Mouse (Mus musculus): ENCODE data around the gene Erbb4. TPM values are rescaled to one million over a fixed set of nuclear protein-coding genes. Genes with fewer than 3 reads are reported as not detected.
A peak's percentile ranks its signal among the peaks of the same experiment; 100 is the strongest.

Erbb4 gene
- polyA plus RNA-seq, 1 experiment from 2014 or later = 0.21 TPM

DNA sequence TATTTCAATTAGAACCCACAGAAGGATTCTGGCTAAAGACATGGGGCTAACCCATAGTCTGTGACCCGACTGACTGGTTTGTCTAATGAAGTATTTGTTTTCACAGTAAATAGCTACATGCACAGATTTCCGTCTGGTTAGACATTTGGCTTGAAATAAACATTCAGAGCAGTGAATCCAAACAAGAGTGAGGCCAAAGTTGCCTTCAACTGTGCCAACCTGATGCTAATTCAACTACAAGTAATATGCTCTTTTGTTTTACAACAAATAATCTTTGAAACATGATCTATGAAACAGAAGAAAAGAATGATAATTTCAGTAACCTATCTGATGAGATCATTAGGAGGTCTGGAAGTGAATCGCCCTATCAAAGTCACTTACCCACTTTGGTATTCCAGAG lies 106.5 kb downstream of the Erbb4 start:
- Histone ChIP-seq H3K9ac (ENCODE audit: low read length) (no peak overlapping the region), H3K27ac (replicated peaks; ENCODE audit: low read depth, low read length) (no peak overlapping the region), H3K27me3 (ENCODE audit: control insufficient read depth, insufficient read depth, low read length) (no peaks in the 10 kb centered on the region), H3K36me3 (ENCODE audit: control insufficient read depth, insufficient read depth, low read length) (no peaks in the 10 kb centered on the region), H3K9me3 (ENCODE audit: control insufficient read depth, low read length) (no peaks in the 10 kb centered on the region), H3K4me2 (ENCODE audit: low read depth, severe bottlenecking) (no peak overlapping the region), H3K4me3 (ENCODE audit: low read depth, low read length) (no peak overlapping the region), H3K4me1 (ENCODE audit: control insufficient read depth, insufficient read depth, low read length) (no peaks in the 10 kb centered on the region)
- ATAC-seq (ENCODE audit: insufficient number of reproducible peaks, low FRiP score, low TSS enrichment, low read depth) = no peak
- no peak for DNase-seq (ENCODE audit: low spot score)
- 79% methylated on average over 3 of the region's 3 CpGs for WGBS

DNA sequence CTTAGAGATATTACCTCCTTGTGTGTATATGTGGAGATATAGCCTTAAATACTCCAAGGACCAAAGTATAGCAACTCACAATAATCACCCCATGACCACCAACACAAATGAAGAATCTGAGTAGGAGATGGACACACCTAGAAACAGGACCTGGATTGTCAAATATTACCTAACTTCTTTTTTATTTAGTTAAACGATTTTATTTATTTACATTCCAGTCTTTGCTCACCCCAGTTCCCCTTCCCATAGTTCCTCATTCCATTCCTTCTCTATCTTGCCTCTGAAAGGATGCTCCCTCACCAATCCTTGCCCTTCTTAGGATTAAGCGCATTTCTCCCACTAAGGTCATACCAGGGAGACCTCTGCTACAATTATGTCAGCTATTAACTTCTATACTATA lies 128.6 kb downstream of the Erbb4 start:
- Histone ChIP-seq H3K4me3 (ENCODE audit: low read depth, low read length) (no peak overlapping the region), H3K9me3 (ENCODE audit: control insufficient read depth, low read length) (no peaks in the 10 kb centered on the region), H3K27ac (replicated peaks; ENCODE audit: low read depth, low read length) (no peak overlapping the region), H3K4me1 (ENCODE audit: control insufficient read depth, insufficient read depth, low read length) (no peaks in the 10 kb centered on the region), H3K4me2 (ENCODE audit: low read depth, severe bottlenecking) (no peak overlapping the region), H3K36me3 (ENCODE audit: control insufficient read depth, insufficient read depth, low read length) (no peaks in the 10 kb centered on the region), H3K9ac (ENCODE audit: low read length) (no peak overlapping the region), H3K27me3 (ENCODE audit: control insufficient read depth, insufficient read depth, low read length) (no peaks in the 10 kb centered on the region)
- WGBS = 89% methylated on average over 2 of the region's 2 CpGs
- no peak for DNase-seq (ENCODE audit: low spot score)
- ATAC-seq (ENCODE audit: insufficient number of reproducible peaks, low FRiP score, low TSS enrichment, low read depth) = no peak

DNA sequence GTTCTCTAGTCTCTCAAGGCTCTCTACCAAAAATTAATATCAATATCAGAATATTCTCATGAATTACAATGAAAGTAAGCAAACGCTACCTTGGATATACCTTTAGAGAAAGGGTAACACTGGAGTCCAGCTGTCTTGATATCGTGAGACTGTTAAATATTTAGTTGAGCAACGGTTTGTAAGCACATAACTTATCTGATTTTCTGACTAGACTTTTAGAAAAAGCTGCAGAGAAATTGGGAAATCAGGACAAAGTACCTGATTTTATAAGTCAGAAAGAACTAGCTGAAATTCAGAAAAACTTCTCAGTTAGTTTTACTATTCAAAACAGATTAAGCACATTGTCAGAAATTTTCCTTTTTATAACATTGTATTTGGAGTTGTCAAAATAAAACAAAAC lies 129.3 kb downstream of the Erbb4 start:
- ATAC-seq (ENCODE audit: insufficient number of reproducible peaks, low FRiP score, low TSS enrichment, low read depth) (no peak), DNase-seq (ENCODE audit: low spot score) (no peak)
- H3K9ac ChIP-seq (ENCODE audit: low read length) = no peak overlapping the region
- no peak overlapping the region for H3K4me2 ChIP-seq (ENCODE audit: low read depth, severe bottlenecking)
- H3K36me3 ChIP-seq (ENCODE audit: control insufficient read depth, insufficient read depth, low read length) = no peaks in the 10 kb centered on the region
- H3K27ac ChIP-seq (replicated peaks; ENCODE audit: low read depth, low read length) = no peak overlapping the region
- H3K4me3 ChIP-seq (ENCODE audit: low read depth, low read length) = no peak overlapping the region
- WGBS = 84% methylated on average over 3 of the region's 3 CpGs
- no peaks in the 10 kb centered on the region for H3K27me3 ChIP-seq (ENCODE audit: control insufficient read depth, insufficient read depth, low read length)
- no peaks in the 10 kb centered on the region for H3K9me3 ChIP-seq (ENCODE audit: control insufficient read depth, low read length)
- no peaks in the 10 kb centered on the region for H3K4me1 ChIP-seq (ENCODE audit: control insufficient read depth, insufficient read depth, low read length)

DNA sequence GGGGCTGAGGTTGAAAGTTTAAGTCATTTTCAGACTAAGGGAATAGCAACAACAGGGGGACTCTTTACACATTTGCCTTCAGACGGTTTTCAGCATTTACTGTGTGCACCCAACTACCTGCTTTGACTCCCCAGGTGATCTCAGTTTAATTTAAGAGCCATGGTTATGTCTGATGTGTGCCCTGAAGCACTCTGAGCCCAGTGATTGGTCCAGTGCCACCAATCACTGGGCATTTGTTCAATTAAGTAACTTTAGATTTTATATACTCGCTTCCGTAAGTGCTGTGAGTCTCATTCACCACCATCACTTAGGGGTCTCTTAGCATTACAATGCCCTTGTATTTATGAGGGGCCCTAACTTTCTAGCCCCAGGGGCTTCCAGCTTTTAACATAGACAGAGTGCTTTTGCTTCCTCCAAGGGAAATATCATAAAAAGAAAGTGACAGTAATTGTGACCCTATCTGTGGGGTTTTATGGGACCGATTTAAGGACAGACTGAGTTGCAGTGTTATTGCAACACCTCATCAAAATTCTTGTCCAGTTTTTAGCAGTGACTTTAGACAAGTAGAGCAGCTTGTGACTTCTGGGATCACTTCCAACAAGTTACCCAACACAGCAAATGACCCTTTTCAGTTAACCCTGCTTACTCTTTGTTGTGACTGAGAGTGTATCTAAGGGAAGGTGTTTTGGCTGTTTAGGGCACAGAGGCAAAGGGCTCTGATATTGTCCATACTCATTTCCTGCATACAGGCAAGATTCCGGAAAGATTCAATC lies 134.3 kb downstream of the Erbb4 start:
- Histone ChIP-seq H3K27ac (replicated peaks; ENCODE audit: low read depth, low read length) (no peak overlapping the region), H3K36me3 (ENCODE audit: control insufficient read depth, insufficient read depth, low read length) (no peaks in the 10 kb centered on the region), H3K27me3 (ENCODE audit: control insufficient read depth, insufficient read depth, low read length) (no peaks in the 10 kb centered on the region), H3K9me3 (ENCODE audit: control insufficient read depth, low read length) (no peaks in the 10 kb centered on the region), H3K4me3 (ENCODE audit: low read depth, low read length) (no peak overlapping the region), H3K9ac (ENCODE audit: low read length) (no peak overlapping the region), H3K4me1 (ENCODE audit: control insufficient read depth, insufficient read depth, low read length) (no peaks in the 10 kb centered on the region), H3K4me2 (ENCODE audit: low read depth, severe bottlenecking) (no peak overlapping the region)
- ATAC-seq (ENCODE audit: insufficient number of reproducible peaks, low FRiP score, low TSS enrichment, low read depth) = peak; percentile 65; the same call in 1 of the 2 replicates
- DNase-seq (ENCODE audit: low spot score) = peak; percentile 28
- WGBS = 62% methylated on average over 5 of the region's 5 CpGs

DNA sequence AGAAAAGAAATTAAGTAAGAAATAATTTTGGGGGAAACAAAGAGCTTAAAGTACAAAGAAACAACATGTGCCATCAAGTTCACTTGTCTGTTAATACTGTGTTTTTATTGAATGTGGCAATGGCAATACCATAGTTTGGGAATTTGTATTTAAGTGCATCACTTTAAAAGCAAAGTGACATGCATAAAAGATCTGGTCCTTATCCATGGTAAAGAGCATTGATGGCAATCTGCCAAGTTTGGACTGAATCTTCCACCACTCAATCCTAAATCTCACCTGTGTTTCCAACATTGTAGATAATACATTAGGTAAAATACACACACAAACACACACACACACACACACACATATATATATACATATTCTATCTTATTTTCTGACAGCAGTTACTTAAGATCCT lies 143.7 kb downstream of the Erbb4 start:
- no peaks in the 10 kb centered on the region for H3K27me3 ChIP-seq (ENCODE audit: control insufficient read depth, insufficient read depth, low read length)
- DNase-seq (ENCODE audit: low spot score) (no peak), ATAC-seq (ENCODE audit: insufficient number of reproducible peaks, low FRiP score, low TSS enrichment, low read depth) (no peak)
- no peaks in the 10 kb centered on the region for H3K36me3 ChIP-seq (ENCODE audit: control insufficient read depth, insufficient read depth, low read length)
- no peak overlapping the region for H3K27ac ChIP-seq (replicated peaks; ENCODE audit: low read depth, low read length)
- H3K4me3 ChIP-seq (ENCODE audit: low read depth, low read length) = no peak overlapping the region
- no peak overlapping the region for H3K9ac ChIP-seq (ENCODE audit: low read length)
- H3K4me1 ChIP-seq (ENCODE audit: control insufficient read depth, insufficient read depth, low read length) = no peaks in the 10 kb centered on the region
- H3K4me2 ChIP-seq (ENCODE audit: low read depth, severe bottlenecking) = no peak overlapping the region
- H3K9me3 ChIP-seq (ENCODE audit: control insufficient read depth, low read length) = no peaks in the 10 kb centered on the region

DNA sequence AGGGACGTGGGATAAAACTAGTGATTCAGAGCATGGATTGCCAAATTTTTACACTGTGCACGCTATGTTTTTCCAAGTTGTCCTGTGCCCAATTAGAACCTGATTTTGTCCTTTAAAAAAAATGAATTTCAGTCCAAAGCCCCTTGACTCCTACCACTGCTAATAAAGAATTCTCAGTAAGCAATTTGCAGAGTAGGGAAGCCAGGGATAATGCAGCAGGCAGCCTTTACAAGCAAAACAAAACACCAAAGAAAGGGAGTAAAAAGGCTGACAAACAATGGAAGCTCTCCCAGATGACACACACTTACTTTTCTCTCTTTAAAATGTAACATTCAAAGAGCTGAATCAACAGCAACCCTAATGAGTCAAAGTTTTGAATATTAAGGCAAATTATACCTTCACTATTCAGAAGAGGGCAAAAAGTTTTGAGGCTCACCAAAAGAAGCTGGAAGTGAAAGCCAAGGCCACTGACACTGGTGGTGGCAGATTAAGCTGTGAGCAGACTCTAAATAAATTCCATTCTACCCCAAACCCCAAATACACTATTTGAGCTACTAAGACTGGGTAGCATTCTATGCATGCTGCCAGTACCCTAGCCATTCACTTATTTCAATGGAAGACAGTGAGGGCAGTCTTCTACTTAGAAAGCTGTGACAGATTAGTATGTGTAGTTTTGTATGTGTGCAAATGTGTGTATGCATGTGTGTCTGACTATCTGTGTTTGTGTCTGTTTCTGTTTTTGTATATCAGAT lies 146.3 kb downstream of the Erbb4 start:
- no peak overlapping the region for H3K4me3 ChIP-seq (ENCODE audit: low read depth, low read length)
- no peaks in the 10 kb centered on the region for H3K9me3 ChIP-seq (ENCODE audit: control insufficient read depth, low read length)
- WGBS = 73% methylated on average over 2 of the region's 2 CpGs
- no peaks in the 10 kb centered on the region for H3K4me1 ChIP-seq (ENCODE audit: control insufficient read depth, insufficient read depth, low read length)
- ATAC-seq (ENCODE audit: insufficient number of reproducible peaks, low FRiP score, low TSS enrichment, low read depth) (no peak), DNase-seq (ENCODE audit: low spot score) (no peak)
- H3K27me3 ChIP-seq (ENCODE audit: control insufficient read depth, insufficient read depth, low read length) = no peaks in the 10 kb centered on the region
- no peak overlapping the region for H3K27ac ChIP-seq (replicated peaks; ENCODE audit: low read depth, low read length)
- H3K4me2 ChIP-seq (ENCODE audit: low read depth, severe bottlenecking) = no peak overlapping the region
- no peaks in the 10 kb centered on the region for H3K36me3 ChIP-seq (ENCODE audit: control insufficient read depth, insufficient read depth, low read length)
- no peak overlapping the region for H3K9ac ChIP-seq (ENCODE audit: low read length)

DNA sequence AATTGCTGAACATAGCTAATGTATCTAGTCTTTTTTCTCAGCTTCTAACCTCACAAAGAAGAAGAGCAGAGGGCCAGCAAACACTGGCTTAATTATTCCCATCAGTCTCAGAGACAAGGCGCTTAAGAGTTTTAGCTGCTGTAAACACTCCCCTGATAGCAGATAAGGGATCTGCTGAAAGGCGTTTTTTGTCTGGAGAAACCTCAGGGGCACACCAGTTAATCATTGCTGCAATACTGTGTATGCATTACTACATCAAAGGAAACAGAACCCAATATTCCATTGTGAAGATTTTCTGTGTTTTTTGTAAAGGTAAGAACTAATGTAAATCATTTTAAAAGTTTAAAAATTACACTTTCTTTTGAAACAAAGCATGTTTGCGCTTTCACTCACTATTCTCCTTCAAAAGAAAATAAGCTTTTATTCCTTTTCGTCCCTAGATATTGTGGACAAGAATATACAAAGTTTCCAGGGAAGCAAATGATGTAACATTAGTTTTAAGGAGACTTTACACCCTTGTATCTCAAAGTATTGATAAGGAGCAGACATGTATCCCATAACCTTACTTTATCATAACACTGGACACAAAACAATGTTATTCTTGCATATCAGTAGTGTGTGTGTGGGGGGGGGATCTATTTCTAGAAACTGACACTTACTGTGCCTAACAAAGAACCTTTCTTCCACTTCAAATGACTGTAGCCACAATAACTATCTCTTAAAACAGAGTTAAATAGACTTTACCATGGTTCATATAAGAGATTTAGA lies 150.9 kb downstream of the Erbb4 start:
- H3K27ac ChIP-seq (replicated peaks; ENCODE audit: low read depth, low read length) = no peak overlapping the region
- no peaks in the 10 kb centered on the region for H3K9me3 ChIP-seq (ENCODE audit: control insufficient read depth, low read length)
- 40% methylated on average over 4 of the region's 4 CpGs for WGBS
- H3K4me1 ChIP-seq (ENCODE audit: control insufficient read depth, insufficient read depth, low read length) = no peaks in the 10 kb centered on the region
- DNase-seq (ENCODE audit: low spot score) (no peak), ATAC-seq (ENCODE audit: insufficient number of reproducible peaks, low FRiP score, low TSS enrichment, low read depth) (no peak)
- H3K4me3 ChIP-seq (ENCODE audit: low read depth, low read length) = no peak overlapping the region
- H3K4me2 ChIP-seq (ENCODE audit: low read depth, severe bottlenecking) = no peak overlapping the region
- no peak overlapping the region for H3K9ac ChIP-seq (ENCODE audit: low read length)
- H3K36me3 ChIP-seq (ENCODE audit: control insufficient read depth, insufficient read depth, low read length) = no peaks in the 10 kb centered on the region
- no peaks in the 10 kb centered on the region for H3K27me3 ChIP-seq (ENCODE audit: control insufficient read depth, insufficient read depth, low read length)

DNA sequence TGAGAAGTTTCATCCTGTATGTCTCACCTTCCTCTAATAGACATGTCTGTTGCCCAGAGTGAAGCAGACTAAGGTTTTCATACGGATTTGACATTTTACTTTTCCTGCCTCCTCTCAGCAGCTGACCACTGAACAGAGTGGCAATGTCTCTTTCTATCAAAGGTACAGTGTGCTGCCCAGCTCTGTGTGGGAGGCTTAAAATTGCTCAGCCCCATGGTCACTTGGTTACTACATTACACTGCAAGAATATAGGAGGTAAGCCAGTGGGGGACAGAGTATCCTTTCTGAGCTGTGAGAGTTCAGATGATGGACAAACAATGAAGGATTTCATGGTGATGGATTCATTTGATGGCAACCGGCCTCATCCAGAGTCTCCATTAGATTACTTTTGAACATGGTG lies 152.4 kb downstream of the Erbb4 start:
- ATAC-seq (ENCODE audit: insufficient number of reproducible peaks, low FRiP score, low TSS enrichment, low read depth) = no peak
- Histone ChIP-seq H3K4me1 (ENCODE audit: control insufficient read depth, insufficient read depth, low read length) (no peaks in the 10 kb centered on the region), H3K36me3 (ENCODE audit: control insufficient read depth, insufficient read depth, low read length) (no peaks in the 10 kb centered on the region), H3K27ac (replicated peaks; ENCODE audit: low read depth, low read length) (no peak overlapping the region), H3K9me3 (ENCODE audit: control insufficient read depth, low read length) (no peaks in the 10 kb centered on the region), H3K4me3 (ENCODE audit: low read depth, low read length) (no peak overlapping the region), H3K27me3 (ENCODE audit: control insufficient read depth, insufficient read depth, low read length) (no peaks in the 10 kb centered on the region), H3K4me2 (ENCODE audit: low read depth, severe bottlenecking) (no peak overlapping the region), H3K9ac (ENCODE audit: low read length) (no peak overlapping the region)
- no peak for DNase-seq (ENCODE audit: low spot score)
- 86% methylated on average over 2 of the region's 2 CpGs for WGBS

All from limb, embryonic 11.5 days (tissue).